Mouse (Mus musculus): ENCODE results near the gene Lrrc55.
"Not testable (repeated sequence)": the region's sequence is repeated elsewhere in the genome, so short reads cannot be mapped to it uniquely, and the experiment has no call there.

The Lrrc55 gene

DNA sequence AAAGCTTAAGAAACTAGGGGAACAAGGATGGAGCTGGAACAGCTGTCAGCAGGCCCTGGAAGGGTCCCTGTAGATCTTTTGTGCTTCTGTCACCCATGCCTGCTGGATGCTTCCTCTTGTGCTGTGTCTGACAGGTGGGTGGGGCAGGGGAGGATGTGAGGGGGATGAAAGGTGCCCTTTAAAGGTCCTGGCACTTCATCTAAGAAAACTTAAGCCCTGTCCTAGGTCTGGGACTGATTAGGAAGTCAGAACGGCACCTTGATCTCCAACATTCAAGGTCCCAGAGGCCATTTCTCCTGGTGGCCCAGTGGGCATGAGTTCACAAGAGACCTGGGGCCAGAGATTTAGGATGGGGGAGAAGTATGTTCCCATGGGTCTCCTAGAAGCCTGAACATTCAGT, at the start of gene Lrrc55:
Gene Lrrc55 (minus strand): TSS at position 297 of the 400 bp plus-strand sequence.
- no peak for DNase-seq

- peak; percentile 42 for DNase-seq
Observed at GRCm38 (mm10) chr2:85246506-85247082, 49.6 kb upstream of the Lrrc55 start.

- no peak for DNase-seq
Observed at GRCm38 (mm10) chr2:85245737-85246136, 48.7 kb upstream of the Lrrc55 start.

GRCm38 (mm10) chr2:85238068-85238667, 41.2 kb upstream of the Lrrc55 start:
- DNase-seq = no peak

DNA sequence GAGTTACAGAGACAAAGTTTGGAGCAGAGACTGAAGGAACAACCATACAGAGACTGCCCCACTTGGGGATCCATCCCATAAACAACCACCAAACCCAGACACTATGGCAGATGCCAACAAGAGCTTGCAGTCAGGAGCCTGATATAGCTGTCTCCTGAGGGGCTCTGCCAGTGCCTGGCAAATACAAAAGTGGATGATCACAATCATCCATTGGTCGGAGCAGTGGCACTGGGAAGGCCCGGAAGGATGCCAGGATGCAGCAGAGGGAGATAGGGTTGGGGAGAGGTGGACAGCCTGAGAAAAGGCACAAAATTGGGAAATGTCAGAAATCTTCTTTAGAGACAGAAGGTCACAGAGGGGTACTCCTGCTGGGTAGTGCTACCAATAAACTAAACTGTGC, 40.2 kb upstream of the Lrrc55 start:
- not testable (repeated sequence) for DNase-seq

GRCm38 (mm10) chr2:85230771-85231511, 33.9 kb upstream of the Lrrc55 start:
- no peak for DNase-seq

DNA sequence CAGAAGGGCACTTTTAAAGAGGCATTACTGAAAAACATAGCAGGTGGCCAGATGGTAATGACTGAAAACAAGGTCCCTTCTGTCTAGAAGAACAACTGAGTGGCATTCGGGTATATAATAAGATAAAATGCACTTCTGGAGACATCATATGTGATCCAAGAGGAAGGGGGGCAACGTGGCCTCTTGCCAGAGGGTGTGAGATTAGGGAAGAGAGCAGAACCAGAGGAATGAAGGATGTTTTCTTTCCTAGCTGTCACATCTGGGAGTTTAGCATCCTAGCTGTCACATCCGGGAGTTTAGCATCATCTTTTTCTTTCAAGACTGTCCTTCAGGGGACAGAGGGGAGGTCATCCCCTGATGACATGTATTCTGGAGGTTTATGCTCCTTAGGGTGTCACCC, 32.6 kb upstream of the Lrrc55 start:
- no peak for DNase-seq

- no peak for DNase-seq
Observed at GRCm38 (mm10) chr2:85227816-85228335, 30.9 kb upstream of the Lrrc55 start.

DNA sequence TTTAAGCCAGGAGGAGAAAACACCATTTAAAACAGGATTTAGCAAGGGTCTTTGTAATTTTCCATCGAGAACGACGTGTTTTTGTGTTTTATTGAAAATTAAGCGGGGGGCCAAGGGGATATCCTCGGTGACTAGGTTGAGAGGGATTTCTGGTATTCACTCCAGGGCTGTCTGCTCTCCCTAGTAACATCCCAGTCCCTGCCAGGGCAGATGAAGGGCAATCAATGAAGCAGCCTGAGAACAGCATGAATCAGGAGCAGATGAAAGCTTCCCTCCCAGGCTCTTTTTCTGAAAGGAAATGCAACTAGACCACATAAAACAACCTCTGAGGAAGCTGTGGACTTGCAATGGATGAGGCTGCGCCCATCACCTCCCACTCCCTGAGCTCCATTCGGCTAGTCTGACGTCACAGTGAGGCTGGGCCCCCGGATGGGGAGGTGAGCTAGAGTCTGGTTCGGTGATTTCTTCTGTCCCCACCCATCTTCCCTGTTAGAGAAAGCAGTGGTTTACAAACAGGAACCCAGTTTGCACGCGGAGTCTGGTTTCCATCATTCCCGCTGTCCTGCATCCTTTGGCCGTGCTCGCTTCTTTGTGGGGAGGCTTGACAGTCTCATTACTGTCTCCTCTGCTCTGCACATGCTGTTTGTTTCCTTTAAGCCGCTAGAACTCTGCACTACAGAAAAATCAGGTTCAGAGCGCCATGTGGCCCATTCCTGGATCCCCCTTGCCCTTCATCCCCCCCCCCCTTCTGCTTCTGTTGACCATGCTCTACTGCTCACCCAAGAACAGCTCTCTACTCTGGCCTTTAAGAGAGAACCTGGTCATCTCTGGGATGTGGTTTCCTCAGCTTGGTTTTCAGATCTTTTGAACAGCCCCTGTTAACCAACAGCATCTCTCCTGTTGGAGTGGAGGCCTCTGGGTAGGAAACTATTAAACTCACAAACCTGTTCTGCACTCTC, 27.5 kb upstream of the Lrrc55 start:
- no peak for DNase-seq

DNA sequence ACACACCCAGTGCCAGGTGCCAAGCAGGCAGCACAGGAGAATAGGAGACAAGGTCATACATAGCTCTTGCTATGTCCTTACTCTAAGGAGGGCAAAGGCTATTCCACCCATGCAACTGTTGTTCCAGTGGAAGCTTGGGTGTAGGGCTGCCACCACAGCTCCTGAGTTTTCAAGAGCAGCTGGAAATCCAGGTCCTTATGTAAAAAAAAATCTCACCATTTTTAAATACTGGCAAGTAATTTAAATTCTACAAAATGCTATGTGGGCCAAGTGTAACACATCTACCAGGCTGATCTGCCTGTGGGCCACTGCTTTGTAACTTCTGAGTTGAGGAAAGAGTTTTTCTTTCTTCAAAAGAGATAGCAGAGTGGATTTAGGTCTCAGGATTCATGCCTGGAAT, 19.6 kb upstream of the Lrrc55 start:
- no peak for DNase-seq

- DNase-seq = peak; percentile 91
Observed at GRCm38 (mm10) chr2:85213746-85214145, 16.7 kb upstream of the Lrrc55 start.

- no peak for DNase-seq
Observed at GRCm38 (mm10) chr2:85209301-85209700, 12.3 kb upstream of the Lrrc55 start.

DNA sequence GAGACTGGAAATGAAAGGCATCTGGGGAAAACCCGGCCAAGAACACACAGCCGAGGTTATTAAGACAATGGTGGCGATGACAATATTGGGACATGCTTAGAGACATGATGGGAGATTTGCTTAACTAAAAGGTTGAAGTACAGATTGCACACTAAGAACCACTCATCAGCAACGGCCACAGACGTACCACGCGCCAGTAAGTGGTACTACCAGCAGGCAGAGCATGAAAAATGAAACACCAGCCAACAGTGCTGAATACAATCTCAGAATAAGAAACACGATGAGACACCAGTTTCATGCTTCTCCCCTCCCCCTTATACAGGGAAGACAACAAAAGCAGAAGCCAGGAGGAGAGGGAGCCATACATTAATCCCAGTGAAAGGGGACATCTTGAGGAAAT, 8.2 kb upstream of the Lrrc55 start:
- DNase-seq = no peak

DNA sequence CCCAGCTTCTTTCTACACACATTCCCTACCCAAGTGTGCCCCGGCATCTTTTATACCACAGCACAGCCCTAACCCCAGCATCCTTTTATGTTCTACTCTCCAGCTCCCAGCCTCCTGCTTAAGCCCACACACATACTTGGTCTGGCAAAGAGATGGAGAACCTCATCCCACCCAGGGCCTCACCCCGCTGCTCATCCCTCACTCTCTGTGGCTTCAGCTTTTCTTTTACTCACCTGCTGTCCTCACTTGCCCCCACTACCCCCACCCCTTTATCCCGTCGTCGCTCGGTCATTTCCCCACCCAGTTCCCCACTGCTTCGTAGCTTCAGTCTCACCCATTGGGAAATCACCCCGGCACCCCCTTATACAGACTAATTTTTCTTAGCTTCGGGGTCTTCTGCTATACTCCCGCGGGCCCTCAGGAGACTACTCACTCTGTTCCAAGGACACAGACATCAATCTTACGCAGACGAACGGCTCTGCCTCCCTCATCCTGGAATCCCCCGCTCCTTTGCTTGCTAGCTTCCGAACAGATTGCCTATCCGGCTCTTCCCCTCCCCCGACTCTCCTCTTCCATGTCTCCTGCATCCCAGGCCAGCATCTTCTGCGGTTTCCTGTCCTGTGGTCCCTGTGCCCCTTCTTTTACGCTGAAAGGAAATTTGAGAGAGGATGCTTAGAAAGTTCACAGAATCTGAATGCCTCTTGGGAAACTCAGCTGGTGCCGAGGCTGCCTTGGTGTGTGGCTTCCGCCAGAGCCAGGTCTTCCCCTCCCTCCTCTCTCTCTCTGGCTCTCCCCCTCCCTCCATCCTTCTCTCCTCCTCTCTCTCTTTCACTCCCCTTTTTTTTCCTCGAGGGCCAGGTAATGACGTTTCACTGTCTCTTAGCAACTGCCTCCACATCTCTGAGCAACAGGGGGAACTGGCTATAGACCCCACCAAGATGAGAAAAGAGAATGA, 1.3 kb upstream of the Lrrc55 start:
- no peak for DNase-seq

DNA sequence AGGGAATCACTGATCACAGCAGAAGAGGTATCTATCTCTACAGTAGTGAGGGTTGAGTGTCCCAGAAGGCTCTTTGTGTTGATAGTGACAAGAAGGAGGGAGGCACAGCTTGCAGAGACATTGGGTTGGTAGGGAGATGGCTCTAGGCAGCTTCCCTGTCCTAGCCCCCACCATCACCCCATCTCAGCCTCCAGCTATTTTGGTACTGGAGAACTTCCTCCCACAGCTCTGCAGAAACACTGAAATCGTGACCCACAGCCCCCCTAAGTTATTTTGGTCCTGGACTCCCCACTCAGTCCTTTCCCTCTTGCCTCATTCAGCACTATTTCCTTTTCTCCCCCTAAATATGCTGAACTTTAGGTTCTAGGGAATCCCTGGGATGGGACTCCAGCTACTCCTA, 2.4 kb downstream of the Lrrc55 start:
- DNase-seq = no peak

DNA sequence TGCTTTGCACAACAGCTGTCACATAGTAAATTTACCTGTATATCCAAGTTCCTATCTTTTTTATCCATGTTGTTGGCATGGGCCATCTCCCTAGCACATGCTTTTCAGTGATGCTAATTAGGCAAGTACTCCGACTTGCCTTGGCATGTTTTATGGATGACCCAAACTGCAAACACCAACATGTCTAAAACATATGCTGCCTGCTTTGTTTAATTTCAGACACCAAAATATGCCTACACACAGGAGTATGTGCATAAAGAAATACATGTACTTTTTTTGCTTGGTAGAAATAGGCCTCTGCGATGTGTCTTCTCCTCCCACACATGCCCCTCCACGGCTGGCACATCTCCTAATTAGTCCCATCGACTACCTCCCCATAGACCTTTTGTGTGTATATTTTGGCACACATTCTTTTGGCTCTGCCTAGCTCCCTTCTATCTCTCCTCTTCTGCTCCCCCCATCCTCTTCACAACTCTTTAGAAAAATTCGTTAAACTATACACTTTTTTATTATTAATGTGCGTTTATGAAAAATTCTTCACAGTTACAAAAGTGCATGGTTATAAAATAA, 9.3 kb downstream of the Lrrc55 start:
- no peak for DNase-seq

GRCm38 (mm10) chr2:85178139-85178800, 18.7 kb downstream of the Lrrc55 start:
- no peak for DNase-seq

DNA sequence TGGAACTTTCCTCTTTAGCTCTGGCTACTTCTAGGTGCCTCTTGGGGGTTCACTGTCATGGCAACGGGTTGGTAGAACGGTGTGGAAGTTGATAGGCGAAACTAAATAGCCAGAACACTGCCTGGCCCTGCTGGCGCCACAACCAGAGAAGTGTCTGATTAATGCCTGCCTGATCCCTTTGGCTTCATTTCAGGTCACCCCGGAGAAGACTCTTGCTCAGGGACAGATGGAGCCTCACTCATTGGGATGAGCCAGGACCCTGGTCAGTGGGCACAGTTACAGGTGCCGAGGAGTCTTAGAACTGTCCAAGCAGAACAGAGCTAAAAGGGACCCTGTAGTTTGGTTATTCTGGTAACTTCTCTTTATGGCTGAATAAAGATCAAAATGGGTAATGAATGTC, 23.5 kb downstream of the Lrrc55 start:
- DNase-seq = no peak

DNA sequence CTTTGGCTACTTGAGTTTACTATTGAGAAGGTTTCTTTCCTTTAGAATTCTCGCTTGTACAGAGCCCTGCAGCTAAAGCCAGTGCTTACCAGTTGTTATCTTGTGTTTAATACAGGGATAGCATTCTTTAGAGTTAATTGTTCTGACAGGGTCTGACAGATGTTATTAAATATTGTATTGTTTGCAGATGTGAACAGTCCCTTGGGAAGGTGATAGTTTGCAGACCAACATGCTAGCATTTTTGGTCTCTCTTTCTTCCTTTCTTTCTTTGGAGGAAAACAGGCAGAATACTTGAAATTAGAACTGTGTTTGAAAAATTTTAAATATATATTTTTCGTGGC, 24.3 kb downstream of the Lrrc55 start:
- DNase-seq = no peak

DNA sequence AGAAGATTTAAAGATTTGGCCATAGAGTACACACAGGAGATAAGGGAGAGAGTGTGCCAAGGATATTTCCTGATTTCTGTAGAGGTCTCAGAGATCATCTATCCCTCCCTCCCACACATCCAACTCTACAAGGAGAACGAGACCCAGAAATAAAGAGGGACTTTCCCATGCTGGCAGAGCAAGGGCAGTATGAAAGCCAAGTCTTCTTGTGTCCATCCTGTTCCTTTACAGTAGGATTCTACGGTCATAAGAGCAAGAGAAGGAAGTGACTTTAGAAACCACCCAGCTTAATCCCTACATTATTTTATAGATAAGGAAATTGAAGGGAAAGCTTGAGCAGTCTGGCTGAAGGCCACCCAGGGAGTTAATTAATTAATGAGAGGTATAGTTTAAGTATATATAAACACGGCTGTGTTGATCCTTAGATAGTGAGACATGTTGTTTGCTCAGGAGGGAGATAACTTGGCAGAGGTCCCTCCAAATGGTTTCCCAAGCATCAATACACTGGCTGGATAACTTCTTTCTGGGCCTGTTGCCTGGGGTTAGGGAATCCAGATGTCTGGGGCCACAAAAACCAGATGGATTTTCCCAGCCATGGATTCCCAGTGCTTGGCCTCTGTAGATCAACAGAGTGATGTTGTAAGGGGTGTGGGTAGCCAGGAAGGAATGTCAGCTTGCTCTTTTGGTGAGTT, 24.8 kb downstream of the Lrrc55 start:
- DNase-seq = no peak
